Mouse (Mus musculus) megakaryocyte, embryonic 14.5 days (primary cell): ENCODE results near the gene Tspan2. TPM values are rescaled to one million over a fixed set of nuclear protein-coding genes. Genes with fewer than 3 reads are reported as not detected.

Experiments
- H3K27me3 ChIP-seq: replicated peaks from 2 replicates; pipeline ENCODE3; 2012; ENCODE audit warnings: inconsistent platforms
- H3K36me3 ChIP-seq: replicated peaks from 2 replicates; pipeline ENCODE3; 2012; ENCODE audit warnings: low read length, inconsistent platforms, mixed read lengths
- H3K4me1 ChIP-seq: 2 replicates; pipeline ENCODE4 v1.6.1; 2012; ENCODE audit warnings: inconsistent platforms
- H3K4me3 ChIP-seq: replicated peaks from 2 replicates; pipeline ENCODE3; 2012; ENCODE audit warnings: moderate library complexity, mild to moderate bottlenecking, inconsistent platforms
- H3K9me3 ChIP-seq: 2 replicates; pipeline ENCODE4 v1.6.1; 2012; ENCODE audit warnings: inconsistent platforms
- FLI1 ChIP-seq: IDR thresholded peaks from 2 replicates; pipeline ENCODE4 v1.6.1; 2012; ENCODE audit warnings: low read length, inconsistent platforms, mixed read lengths
- GATA1 ChIP-seq: IDR thresholded peaks from 3 replicates; pipeline ENCODE4 v1.6.1; 2012; ENCODE audit warnings: mixed read lengths, low read length, inconsistent platforms, borderline replicate concordance
- polyA plus RNA-seq: library from polyadenylated mRNA; stranded (reverse); fragments of >175 nt; gene quantifications from 2 replicates; pipeline ENCODE4 v1.2.3, GENCODE M21; 2012; ENCODE audit warnings: low replicate concordance; ENCODE audit not compliant: insufficient read depth

The Tspan2 gene
- polyA plus RNA-seq, 1 experiment: 0.21 TPM

DNA sequence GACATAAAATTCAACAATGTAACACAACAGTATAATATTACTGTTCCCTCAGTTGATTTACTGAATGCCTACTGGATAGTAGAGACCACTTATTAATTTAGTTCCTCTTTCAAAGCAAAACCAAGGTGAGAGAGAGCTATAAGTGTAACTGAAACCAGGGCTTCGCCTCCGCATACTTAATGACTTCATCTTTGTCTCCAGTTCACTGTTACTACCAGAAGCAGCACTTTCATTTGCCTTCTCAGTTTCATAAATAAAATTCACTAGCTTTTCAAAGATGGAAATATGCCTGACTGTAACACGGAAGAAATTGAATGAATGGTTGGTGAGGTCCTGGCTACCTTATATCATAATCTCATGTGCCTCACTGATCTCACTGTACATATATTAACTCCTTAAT is 1.3 kb upstream of the Tspan2 start:
- Histone ChIP-seq H3K4me1 (peaks cover 67% of the 10 kb centered on the region), H3K4me3 (peak overlapping the region; percentile 23), H3K36me3 (no peaks in the 10 kb centered on the region), H3K27me3 (peaks cover 31% of the 10 kb centered on the region), H3K9me3 (no peaks in the 10 kb centered on the region)
- TF ChIP-seq FLI1 (no peak), GATA1 (no peak)

DNA sequence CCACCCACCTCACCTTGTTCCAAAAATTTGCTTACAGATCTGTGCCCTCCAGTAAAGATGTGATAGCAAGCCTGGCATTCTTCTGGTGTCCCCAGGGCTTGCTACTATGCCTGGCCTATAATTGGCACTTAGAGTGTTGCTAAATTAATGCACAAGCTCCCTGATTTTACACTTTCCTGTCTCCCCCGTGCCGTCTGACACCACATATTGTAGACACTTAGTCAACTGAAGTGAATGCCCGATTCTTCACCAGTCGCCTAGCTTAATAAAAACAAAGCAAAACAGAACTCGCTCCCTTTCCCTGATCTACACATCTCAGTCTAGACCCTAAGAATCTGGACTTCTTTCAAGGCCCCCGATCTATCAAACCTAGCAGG is 405 bp upstream of the Tspan2 start:
- H3K4me3 ChIP-seq: no peak overlapping the region

DNA sequence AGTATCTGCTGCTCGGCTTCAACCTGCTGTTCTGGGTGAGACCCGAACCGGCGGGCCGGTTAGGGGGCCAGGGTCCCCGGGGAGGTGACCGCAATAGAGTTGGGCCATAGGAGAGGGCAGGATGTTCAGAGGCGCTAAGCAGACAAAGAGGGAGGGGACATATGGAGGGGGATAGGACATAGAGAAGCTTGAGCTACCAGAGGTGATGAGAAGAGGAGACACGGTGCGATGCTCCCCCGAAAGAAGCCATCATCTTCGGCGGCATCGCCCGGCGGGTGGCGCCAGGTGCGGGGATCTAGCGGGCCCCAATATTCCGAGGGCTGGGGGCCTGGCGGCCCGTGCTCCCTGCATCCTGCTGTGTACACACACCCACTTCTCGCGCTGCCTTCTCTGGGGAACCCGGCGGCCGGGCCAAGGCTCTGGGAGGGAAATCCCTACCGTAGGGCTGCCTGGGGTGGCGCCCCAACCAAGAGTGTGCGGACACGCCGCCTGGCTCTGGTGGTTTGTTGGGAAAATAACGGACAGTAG is 766 bp downstream of the Tspan2 start:
- H3K36me3 ChIP-seq: peaks cover 3% of the 10 kb centered on the region

More for the DNA sequence above, 405 bp upstream of the Tspan2 start:
- Histone ChIP-seq H3K4me1 (peaks cover 75% of the 10 kb centered on the region), H3K36me3 (no peaks in the 10 kb centered on the region), H3K27me3 (peaks cover 31% of the 10 kb centered on the region), H3K9me3 (no peaks in the 10 kb centered on the region)
- TF ChIP-seq FLI1 (no peak), GATA1 (no peak)

DNA sequence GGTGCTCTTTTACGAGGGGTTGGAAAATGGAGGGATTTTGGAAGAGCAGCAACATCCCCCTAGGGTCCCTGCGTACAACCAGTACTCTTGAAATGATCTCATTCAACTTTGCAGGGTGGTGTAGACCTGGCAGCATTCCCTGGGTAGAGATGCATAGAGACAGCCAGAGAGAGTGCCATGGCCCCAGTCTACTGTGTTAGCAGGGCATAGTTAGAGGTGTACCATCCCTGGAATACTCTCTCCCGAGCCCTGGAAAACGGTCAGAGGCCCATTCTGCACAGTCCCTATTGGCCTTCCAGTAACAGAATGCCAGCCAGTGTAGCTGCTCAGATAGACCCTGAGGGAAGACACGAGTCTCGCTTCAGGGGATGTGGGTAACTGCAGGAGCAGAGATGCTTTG is 1.3 kb downstream of the Tspan2 start:
- peaks cover 3% of the 10 kb centered on the region for H3K36me3 ChIP-seq
- peak overlapping the region; percentile 96 for H3K4me3 ChIP-seq
- peaks cover 31% of the 10 kb centered on the region for H3K27me3 ChIP-seq
- no peaks in the 10 kb centered on the region for H3K9me3 ChIP-seq
- no peak for TF ChIP-seq FLI1
- no peak for TF ChIP-seq GATA1
- H3K4me1 ChIP-seq: peaks cover 87% of the 10 kb centered on the region

More for the DNA sequence above, 766 bp downstream of the Tspan2 start:
- Histone ChIP-seq H3K27me3 (peaks cover 31% of the 10 kb centered on the region), H3K4me1 (peaks cover 86% of the 10 kb centered on the region), H3K4me3 (peak overlapping the region; percentile 96), H3K9me3 (no peaks in the 10 kb centered on the region)
- TF ChIP-seq FLI1: no peak
- no peak for TF ChIP-seq GATA1

DNA sequence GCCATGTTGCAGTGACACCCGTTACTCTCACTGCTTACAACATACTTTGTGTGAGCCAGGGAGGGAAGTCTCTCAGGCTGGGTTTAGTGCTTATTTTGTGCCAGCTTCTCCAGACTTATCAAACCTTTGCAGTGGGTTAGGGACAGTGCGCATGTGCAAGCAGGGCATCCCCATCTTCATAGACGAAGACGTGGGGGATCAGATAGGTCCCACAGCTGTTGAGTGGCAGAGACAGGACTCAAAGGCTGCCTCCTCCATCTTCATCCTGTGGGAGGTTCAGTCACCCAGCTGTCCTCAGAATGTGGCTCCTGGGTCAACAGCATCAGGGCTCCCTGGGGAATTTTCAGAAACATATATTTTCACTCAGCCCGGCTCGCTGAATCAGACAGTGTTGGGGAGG is 2.1 kb downstream of the Tspan2 start:
- H3K27me3 ChIP-seq: peaks cover 31% of the 10 kb centered on the region
- H3K9me3 ChIP-seq: no peaks in the 10 kb centered on the region
- H3K36me3 ChIP-seq: peaks cover 11% of the 10 kb centered on the region
- peaks cover 91% of the 10 kb centered on the region for H3K4me1 ChIP-seq
- TF ChIP-seq GATA1: no peak
- TF ChIP-seq FLI1: no peak
- H3K4me3 ChIP-seq: peak overlapping the region; percentile 64

DNA sequence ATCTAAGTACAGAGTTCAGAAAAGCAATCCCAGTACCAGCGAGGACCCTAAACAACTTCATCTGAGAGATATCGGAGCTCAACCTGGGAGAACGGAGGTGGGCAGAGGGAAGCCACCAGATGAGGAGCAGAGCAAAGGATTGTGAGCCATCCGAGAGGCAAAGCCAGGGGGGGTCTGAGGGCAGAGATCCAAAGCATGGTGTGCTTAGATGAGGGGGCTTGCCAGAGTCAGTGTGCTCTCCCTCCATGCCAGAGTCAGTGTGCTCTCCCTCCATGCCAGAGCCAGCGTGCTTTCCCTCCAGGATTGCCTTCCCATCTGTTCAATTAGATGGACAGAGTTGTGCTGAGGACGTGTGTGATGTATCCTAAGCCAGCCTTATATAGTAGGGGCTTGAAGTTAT is 2.8 kb downstream of the Tspan2 start:
- H3K36me3 ChIP-seq: peaks cover 16% of the 10 kb centered on the region
- H3K27me3 ChIP-seq: peaks cover 31% of the 10 kb centered on the region
- TF ChIP-seq GATA1: no peak
- no peak for TF ChIP-seq FLI1
- peak overlapping the region; percentile 64 for H3K4me3 ChIP-seq
- H3K9me3 ChIP-seq: no peaks in the 10 kb centered on the region
- peaks cover 95% of the 10 kb centered on the region for H3K4me1 ChIP-seq

DNA sequence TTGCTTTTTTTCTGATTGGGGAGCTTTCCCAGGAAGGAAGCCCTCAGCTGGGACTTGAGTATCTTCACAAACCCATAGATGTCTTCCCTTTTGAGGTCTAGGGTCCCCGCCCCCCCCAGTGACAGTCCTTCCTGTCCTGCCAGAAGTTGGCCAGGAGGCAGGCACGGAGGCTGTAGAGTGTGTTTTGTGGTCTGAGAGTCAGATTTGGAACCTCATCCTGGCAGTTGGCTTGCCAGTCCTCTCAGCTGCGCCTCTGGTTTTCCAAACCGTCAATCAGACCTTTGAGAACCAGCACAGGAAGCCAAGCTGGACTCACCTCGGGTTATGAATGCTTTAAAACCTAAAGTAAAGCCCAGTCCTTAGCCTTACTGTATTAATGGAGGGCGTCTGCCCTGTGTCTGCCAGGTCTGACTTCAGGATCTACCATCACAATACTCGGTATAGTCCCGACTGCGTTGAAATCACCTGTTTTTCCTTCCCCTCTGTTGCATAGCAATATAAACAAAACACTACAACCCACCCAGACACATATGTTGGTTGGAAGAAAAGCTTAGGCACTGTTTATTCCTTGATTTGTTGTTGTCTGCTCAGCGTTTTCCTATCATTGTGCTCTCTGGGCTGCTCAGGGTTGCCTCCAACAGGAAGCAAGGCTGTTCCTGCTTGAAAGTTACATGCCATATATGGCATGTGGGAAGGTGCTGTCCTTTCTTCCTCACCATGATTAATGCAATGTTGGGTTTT is 4.0 kb downstream of the Tspan2 start:
- Histone ChIP-seq H3K4me3 (peak overlapping the region; percentile 86), H3K4me1 (peaks cover 95% of the 10 kb centered on the region), H3K9me3 (no peaks in the 10 kb centered on the region), H3K36me3 (peaks cover 21% of the 10 kb centered on the region), H3K27me3 (peaks cover 31% of the 10 kb centered on the region)
- TF ChIP-seq GATA1 (no peak), FLI1 (no peak)

DNA sequence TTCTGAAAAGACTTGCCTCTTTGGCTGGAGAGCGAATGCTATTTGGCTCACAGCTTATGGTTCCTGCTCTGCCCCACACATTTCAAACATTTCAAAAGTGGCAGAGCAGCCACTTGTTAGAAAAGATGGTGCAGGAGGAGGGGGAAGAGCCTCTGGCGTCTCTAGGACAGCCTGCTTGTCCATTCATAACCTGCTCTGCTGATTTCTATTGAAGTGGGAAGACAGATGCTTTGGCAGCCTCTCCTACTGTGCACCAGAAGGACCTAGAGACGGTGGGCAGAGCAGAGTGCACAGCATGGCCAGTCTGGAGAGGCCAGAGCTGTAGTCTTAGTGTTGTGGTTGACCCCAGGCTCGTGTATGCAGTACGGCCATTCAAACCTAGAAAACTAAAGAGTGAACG is 4.6 kb downstream of the Tspan2 start:
- peaks cover 21% of the 10 kb centered on the region for H3K36me3 ChIP-seq
- H3K4me1 ChIP-seq: peaks cover 95% of the 10 kb centered on the region
- H3K9me3 ChIP-seq: no peaks in the 10 kb centered on the region
- peaks cover 28% of the 10 kb centered on the region for H3K27me3 ChIP-seq
- peak overlapping the region; percentile 86 for H3K4me3 ChIP-seq
- TF ChIP-seq FLI1 (no peak), GATA1 (no peak)

DNA sequence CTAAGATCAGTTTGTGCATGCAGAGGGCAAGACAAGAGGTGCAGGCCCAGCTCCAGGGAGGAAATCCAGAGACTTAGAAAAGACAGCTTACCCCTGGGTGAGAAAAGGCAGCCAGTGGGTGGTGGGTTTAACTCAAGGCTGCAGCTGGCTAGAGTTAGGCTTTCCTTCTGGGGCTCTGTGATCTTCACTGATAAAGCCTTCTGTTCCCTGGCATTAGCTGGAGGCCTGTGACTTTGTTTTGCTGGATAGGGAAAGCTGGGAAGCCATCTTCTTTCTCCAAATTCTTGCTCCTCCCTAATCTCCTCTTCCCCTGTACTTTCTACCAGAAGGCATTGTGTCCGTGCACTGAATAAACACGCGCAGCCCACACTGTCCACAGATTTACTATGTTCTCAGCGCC is 8.4 kb downstream of the Tspan2 start:
- no peaks in the 10 kb centered on the region for H3K27me3 ChIP-seq
- TF ChIP-seq GATA1: no peak
- H3K4me3 ChIP-seq: no peak overlapping the region

DNA sequence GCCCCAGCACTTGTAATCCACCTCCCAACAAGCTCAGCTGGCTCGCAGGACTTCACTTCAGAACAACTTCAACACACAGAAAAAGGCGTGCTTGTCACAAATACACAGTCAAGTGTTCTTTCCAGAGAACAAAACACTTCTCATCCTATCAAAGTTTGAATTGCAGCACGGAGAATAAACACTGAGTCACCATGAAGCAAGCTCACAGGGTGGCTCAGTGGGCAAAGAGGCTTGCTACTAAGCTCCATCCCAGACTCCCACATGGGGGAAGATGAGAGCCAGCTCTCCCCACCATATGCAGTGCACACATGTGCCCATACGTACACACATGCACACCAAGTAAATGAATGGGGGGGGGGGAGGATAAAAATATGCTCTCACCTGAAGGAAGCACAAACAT is 8.9 kb downstream of the Tspan2 start:
- Histone ChIP-seq H3K27me3 (no peaks in the 10 kb centered on the region), H3K4me3 (peak overlapping the region; percentile 38), H3K9me3 (no peaks in the 10 kb centered on the region), H3K4me1 (peaks cover 95% of the 10 kb centered on the region), H3K36me3 (peaks cover 45% of the 10 kb centered on the region)
- TF ChIP-seq FLI1 (no peak), GATA1 (no peak)

More for the DNA sequence above, 8.4 kb downstream of the Tspan2 start:
- H3K4me1 ChIP-seq: peaks cover 95% of the 10 kb centered on the region
- no peaks in the 10 kb centered on the region for H3K9me3 ChIP-seq
- peaks cover 42% of the 10 kb centered on the region for H3K36me3 ChIP-seq

DNA sequence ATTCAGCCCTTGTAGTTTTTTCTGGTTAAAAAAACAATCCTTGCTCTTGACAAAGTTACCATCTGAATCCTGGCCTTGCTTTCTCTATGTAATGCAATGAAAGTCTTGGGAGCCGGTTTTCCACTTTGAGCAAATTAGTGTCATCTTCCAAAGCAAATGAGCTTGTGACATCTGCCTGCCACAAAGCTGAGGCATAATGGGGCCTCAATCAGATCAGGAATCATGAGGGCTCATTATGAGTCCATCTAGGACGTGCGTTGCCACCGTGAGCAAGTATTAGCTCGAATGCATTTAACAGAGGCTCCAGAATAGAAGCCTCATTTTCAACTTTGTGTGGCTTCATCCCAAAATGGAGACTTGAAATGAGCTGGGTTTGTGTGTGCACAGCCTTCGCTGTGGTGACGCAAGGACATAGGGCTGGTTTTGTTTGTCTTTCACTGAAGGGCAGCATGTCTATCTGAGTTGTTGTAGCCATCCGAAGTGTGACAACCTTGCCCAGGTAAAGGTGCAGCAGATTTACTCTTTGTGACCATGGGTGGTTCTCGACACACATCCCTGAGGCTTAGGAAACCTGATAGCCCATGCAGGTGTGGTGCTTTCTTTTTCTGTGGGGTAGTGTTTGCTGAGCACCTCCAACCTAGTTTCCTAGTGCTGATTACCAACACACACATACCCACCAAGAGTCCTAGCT is 9.6 kb downstream of the Tspan2 start:
- TF ChIP-seq GATA1 (no peak), FLI1 (no peak)
- Histone ChIP-seq H3K4me1 (peaks cover 95% of the 10 kb centered on the region), H3K36me3 (peaks cover 48% of the 10 kb centered on the region), H3K27me3 (no peaks in the 10 kb centered on the region), H3K9me3 (no peaks in the 10 kb centered on the region), H3K4me3 (peak overlapping the region; percentile 6)
